Mouse (Mus musculus) urinary bladder, postnatal 25 days (tissue): ENCODE data around the gene Alg9.

Experiments
- DNase-seq: peaks from one replicate; pipeline ENCODE4 v3.0.0; 2022; ENCODE audit warnings: low spot score

Gene Alg9

GRCm38 (mm10) chr9:50886870-50887269 is 112.1 kb downstream of the Alg9 start:
- no peak for DNase-seq

DNA sequence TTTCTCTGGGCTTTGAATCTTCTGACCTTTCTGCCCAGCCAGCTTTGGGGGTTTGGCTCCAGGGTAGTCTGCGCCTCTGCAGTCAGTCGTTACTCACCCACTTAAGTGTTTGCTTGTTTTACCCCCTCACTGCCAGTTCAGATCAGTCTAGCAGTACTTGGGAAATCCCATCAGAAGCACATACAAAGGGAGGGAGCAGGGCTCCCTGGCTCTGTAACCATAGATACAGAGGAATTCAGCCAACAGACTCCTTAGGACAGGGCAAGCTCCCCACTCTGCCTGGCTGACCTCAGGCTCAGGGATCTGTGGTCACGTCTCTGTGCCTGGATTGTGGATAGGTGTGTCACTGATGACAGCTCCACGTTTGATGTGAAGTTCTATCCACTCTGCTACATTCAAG is 112.5 kb downstream of the Alg9 start:
- DNase-seq: no peak

- no peak for DNase-seq
These were observed 114.4 kb downstream of the Alg9 start for GRCm38 (mm10) chr9:50889211-50889610.

- no peak for DNase-seq
These were observed 115.1 kb downstream of the Alg9 start for GRCm38 (mm10) chr9:50889964-50890363.

DNA sequence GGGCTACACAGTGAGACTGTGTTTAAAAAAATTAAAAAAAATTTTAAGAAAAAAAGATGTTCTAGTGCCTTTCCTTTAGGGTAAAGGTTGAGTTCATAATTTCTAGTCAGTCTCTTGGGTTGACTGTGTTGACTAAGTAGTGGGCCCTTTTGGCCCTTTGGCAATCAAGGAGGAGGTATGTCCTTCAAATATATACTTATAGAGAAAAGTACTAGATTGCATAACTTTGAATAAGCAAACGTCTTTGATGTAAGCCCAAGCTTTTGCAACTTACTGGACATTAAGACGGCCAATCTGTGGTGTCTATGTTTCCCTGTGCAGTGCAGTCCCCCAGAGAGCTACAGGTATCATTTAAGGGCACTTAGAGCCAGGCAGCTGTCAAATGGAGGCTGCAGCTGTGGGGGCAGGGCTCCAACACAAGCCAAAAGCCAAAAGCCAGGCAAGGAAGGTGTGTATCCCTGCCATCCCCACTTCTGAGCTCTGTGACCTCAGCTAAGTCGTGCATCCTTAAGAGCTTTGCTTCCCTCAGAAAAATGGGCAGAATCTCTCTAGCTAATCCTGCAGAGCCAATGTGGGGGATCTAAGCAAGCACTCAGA is 115.8 kb downstream of the Alg9 start:
- DNase-seq: no peak
